Mouse (Mus musculus) gastrocnemius, adult 2 months (tissue): ENCODE data around the gene Aagab. TPM values are rescaled to one million over a fixed set of nuclear protein-coding genes. Genes with fewer than 3 reads are reported as not detected.

Experiments
- DNase-seq: peaks from one replicate; pipeline ENCODE4 v3.0.0; 2022
- H3K27ac ChIP-seq: fragments of 200-600 bp; 2 replicates; pipeline ENCODE4 v1.8.1; 2022; ENCODE audit warnings: mild to moderate bottlenecking
- H3K4me3 ChIP-seq: fragments of 200-600 bp; 2 replicates; pipeline ENCODE4 v1.8.1; 2022; ENCODE audit warnings: mild to moderate bottlenecking, moderate library complexity
- CTCF ChIP-seq: fragments of 200-600 bp; IDR thresholded peaks from 2 replicates; pipeline ENCODE4 v1.8.1; 2022; ENCODE audit warnings: antibody characterized with exemption, mild to moderate bottlenecking, moderate library complexity
- intact Hi-C: fragments of 180-260 bp; cut with DNase I; formaldehyde crosslinking; loops from one replicate; pipeline ENCODE4 v1.15.1; 2025
- total RNA-seq, 2 experiments: library from RNA; stranded (reverse); gene quantifications; 2 replicates each; pipeline ENCODE4 v1.2.3; 2021

Gene Aagab
- total RNA-seq, 2 experiments from 2014 or later: 11.1 to 12.2 TPM

GRCm38 (mm10) chr9:63580046-63580445 lies 22.4 kb upstream of the Aagab start:
- no peak for DNase-seq
- TF ChIP-seq CTCF: no peak
- Histone ChIP-seq H3K27ac (no peak overlapping the region), H3K4me3 (no peak overlapping the region)
- intact Hi-C loops: no loop called here

GRCm38 (mm10) chr9:63581778-63582177 lies 20.7 kb upstream of the Aagab start:
- intact Hi-C loops: no loop called here
- DNase-seq: no peak
- Histone ChIP-seq H3K4me3 (no peak overlapping the region), H3K27ac (no peak overlapping the region)
- TF ChIP-seq CTCF: no peak

- intact Hi-C loops: no loop called here
- TF ChIP-seq CTCF: no peak
- Histone ChIP-seq H3K27ac (no peak overlapping the region), H3K4me3 (no peak overlapping the region)
- no peak for DNase-seq
Observed at GRCm38 (mm10) chr9:63585251-63585650, 17.2 kb upstream of the Aagab start.

DNA sequence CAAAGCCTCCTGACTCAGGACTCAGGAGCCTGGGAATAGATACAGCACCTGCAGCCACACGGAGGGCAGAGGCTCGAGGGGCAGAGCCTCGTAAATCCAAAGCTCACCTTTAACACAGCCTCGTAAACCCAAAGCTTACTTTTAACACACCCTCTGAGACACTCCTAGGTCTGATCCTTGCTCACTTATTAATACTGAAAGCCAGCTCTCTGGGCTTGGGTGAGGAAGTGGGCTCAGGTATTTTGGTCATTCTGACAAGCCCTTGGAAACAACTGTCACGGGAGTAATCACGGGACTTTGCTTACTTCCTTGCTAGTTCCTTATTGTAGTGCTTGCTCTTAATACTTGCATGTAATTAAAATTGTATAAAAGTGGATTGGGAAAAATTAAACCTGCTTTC lies 13.3 kb upstream of the Aagab start:
- intact Hi-C loops: no loop called here
- TF ChIP-seq CTCF: no peak
- no peak overlapping the region for H3K27ac ChIP-seq
- no peak for DNase-seq
- H3K4me3 ChIP-seq: no peak overlapping the region

DNA sequence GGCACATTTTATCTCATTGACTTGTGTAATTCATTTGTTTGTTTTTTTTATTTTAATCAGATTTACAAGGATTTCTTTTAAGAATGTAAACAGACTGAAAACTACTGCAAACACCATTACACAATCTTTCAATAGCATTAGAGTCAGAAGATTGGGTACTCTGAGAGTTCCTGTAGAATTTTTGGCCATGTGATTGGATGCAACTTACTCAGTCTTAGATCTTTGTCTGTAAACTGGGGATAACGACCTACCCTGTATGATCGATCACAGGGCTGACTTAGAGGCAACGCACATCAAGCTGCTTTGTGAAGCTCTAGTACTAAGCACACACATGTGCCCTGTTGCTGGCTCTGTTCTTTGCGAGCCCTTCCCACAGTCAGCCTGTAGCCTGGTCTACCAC lies 11.9 kb upstream of the Aagab start:
- intact Hi-C loops: no loop called here
- DNase-seq: no peak
- Histone ChIP-seq H3K27ac (no peak overlapping the region), H3K4me3 (no peak overlapping the region)
- TF ChIP-seq CTCF: no peak

DNA sequence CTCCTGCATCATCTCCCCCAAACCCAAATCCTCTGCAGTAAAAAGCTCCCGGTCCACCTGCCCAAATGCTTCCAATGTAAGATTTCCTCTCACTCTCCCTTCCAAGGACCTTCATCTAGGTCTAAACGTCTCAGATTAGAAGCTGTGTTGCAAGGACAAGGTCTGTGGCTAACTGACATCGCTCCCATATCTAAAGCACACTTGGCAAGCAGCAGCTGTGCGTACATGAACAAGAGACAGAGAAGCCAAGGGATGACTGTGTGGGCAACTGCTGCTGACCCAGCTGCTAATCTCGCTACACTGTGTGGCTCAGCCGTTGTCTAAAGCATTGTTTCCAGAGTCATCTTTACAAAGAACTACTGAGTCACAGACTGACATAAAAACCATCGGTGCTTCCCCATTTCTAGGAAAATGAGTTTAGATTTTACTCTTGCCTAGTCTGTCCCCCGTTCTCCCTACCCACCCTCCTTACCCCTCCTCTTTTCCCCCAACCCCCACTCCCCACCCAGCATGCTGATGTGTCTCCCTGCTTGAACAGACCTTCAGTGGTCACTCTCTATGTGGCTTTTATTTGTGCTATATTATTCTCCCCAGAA lies 10.7 kb upstream of the Aagab start:
- intact Hi-C loops: no loop called here
- no peak for TF ChIP-seq CTCF
- Histone ChIP-seq H3K4me3 (no peak overlapping the region), H3K27ac (no peak overlapping the region)
- DNase-seq: no peak

GRCm38 (mm10) chr9:63595032-63595431 lies 7.4 kb upstream of the Aagab start:
- no peak for TF ChIP-seq CTCF
- DNase-seq: no peak
- H3K4me3 ChIP-seq: no peak overlapping the region
- intact Hi-C loops: no loop called here
- H3K27ac ChIP-seq: no peak overlapping the region

DNA sequence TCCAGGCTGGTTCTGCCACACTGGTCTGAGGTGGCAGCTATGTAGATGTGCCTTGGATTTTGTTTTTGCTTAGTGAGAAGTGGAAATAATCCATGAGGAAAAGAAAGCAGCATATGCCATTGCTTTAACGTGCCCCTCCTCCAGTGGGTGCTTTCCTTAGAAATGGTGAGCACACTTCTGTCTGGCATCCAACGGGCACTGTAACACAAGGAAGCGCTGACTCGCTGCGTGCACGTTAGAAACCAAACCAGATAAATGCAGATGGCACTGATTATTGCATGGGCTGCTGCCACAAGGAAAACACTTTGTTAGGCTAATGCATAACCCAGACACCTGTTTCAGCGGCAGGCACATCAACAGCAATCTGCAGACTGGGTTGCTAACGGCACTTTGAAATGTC lies 6.8 kb upstream of the Aagab start:
- Histone ChIP-seq H3K4me3 (no peak overlapping the region), H3K27ac (no peak overlapping the region)
- intact Hi-C loops: no loop called here
- TF ChIP-seq CTCF: no peak
- DNase-seq: no peak

- intact Hi-C loops: no loop called here
- DNase-seq: no peak
- no peak for TF ChIP-seq CTCF
- Histone ChIP-seq H3K4me3 (no peak overlapping the region), H3K27ac (no peak overlapping the region)
Observed at GRCm38 (mm10) chr9:63596660-63597059, 5.8 kb upstream of the Aagab start.

GRCm38 (mm10) chr9:63603849-63604248 lies 1.4 kb downstream of the Aagab start:
- intact Hi-C loops: loop anchor here (5.0 kb wide), 1 partner anchor 153 kb away; the partner anchor contains the start of gene Smad3
- no peak for TF ChIP-seq CTCF
- no peak overlapping the region for H3K27ac ChIP-seq
- H3K4me3 ChIP-seq: peak overlapping the region; percentile 84
- no peak for DNase-seq

- Histone ChIP-seq H3K4me3 (no peak overlapping the region), H3K27ac (no peak overlapping the region)
- no peak for DNase-seq
- peak; percentile 27; the same call in 1 of the 2 replicates for TF ChIP-seq CTCF
- intact Hi-C loops: no loop called here
Observed at GRCm38 (mm10) chr9:63606594-63606993, 4.1 kb downstream of the Aagab start.

DNA sequence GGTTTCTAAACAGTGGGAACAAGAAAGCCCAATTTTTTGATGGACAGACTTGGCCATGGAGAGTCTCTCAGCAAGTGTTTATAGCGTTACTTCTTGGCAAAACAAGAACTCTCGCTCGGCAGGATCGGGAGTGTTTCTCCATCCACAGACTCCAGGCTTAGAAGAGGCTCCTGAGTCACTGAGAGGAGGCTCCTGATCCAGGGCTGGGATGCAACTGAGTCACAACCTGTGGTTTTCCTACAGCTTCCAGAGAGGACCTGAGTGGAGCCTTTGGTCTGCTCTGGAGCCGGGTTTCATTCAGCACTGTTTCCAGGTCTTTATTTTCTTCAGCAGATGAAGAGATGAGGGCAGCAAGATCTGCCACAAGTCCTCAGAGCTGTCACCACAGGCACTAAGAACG lies 5.5 kb downstream of the Aagab start:
- Histone ChIP-seq H3K27ac (no peak overlapping the region), H3K4me3 (no peak overlapping the region)
- no peak for TF ChIP-seq CTCF
- intact Hi-C loops: no loop called here
- no peak for DNase-seq

DNA sequence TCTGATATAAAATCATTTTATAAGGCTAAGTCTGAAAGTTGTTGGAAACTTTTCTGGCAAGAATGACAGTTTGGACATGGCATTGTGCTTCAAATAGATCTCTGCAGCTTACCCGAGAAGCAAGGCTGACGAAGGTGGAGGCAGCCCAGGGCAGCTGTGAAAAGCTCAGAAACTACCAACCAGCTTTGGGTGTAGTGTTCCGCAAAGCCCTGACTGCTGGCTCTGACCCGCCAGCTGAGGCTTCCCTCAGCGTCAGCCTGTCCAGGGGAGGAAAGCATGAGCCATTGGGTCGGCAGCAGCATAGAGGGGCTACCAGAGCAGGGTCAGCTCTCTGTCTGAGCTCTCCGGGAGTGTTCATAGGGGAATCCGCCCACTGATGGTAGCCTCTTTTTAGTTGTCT lies 6.8 kb downstream of the Aagab start:
- DNase-seq: peak; percentile 55
- H3K27ac ChIP-seq: peak overlapping the region; percentile 59
- H3K4me3 ChIP-seq: peak overlapping the region; percentile 40
- no peak for TF ChIP-seq CTCF
- intact Hi-C loops: no loop called here

- H3K4me3 ChIP-seq: no peak overlapping the region; the same call in 1 of the 2 replicates
- intact Hi-C loops: no loop called here
- no peak for TF ChIP-seq CTCF
- peak overlapping the region; percentile 59 for H3K27ac ChIP-seq
- DNase-seq: no peak
Observed at GRCm38 (mm10) chr9:63609776-63610175, 7.3 kb downstream of the Aagab start.
